Mouse (Mus musculus) gastrocnemius, postnatal 36 days (tissue): ENCODE measurements around the gene Tcf7l1. TPM values are rescaled to one million over a fixed set of nuclear protein-coding genes. Genes with fewer than 3 reads are reported as not detected.

Experiments used
- total RNA-seq, 2 experiments: library from RNA; stranded (reverse); gene quantifications; 2 replicates each; pipeline ENCODE4 v1.2.3; 2021

Tcf7l1 gene
- total RNA-seq, 2 experiments from 2014 or later: 4.0 to 5.7 TPM

Other genes with a start within 250 kb of the Tcf7l1 start
- gene Capg, start 244.9 kb downstream of the Tcf7l1 start, total RNA-seq: 10 to 100 TPM in 1 of 2 experiments, 1 to 10 TPM in 1; 7.2 to 11.8 TPM
- gene Elmod3, start 190.8 kb downstream of the Tcf7l1 start, total RNA-seq: 1 to 10 TPM; 6.1 to 9.5 TPM
- gene Retsat, start 190.8 kb downstream of the Tcf7l1 start, total RNA-seq: 10 to 100 TPM; 70.2 to 71.6 TPM
- 10 to 100 TPM; 21.8 to 22.1 TPM for gene Tgoln1, start 172.3 kb downstream of the Tcf7l1 start, total RNA-seq
- 100 to 1,000 TPM; 150 TPM for gene Kcmf1, start 110.7 kb upstream of the Tcf7l1 start, total RNA-seq
- 10 to 100 TPM; 61.2 to 79.8 TPM for gene Tmsb10, start 169.5 kb upstream of the Tcf7l1 start, total RNA-seq